Mouse (Mus musculus) T-cell, adult 66 days (primary cell): ENCODE data around the gene Mios. TPM values are rescaled to one million over a fixed set of nuclear protein-coding genes. Genes with fewer than 3 reads are reported as not detected.

Experiments used
- total RNA-seq, 2 experiments: library from RNA; stranded (reverse); gene quantifications; 3 replicates in 1 of 2; 4 replicates in 1 of 2; pipeline ENCODE4 v1.2.4; 2023

Gene Mios
- 10 to 100 TPM; 24.9 to 25.1 TPM for total RNA-seq

GRCm38 (mm10) chr6:8209047-8209865, at the start of gene Mios:
TSS of gene Mios (plus strand) at chr6:8209222.

GRCm38 (mm10) chr6:8192517-8192916, 16.5 kb upstream of the Mios start, which contains the start of gene Col28a1:
TSS of gene Col28a1 (minus strand) at chr6:8192617.

GRCm38 (mm10) chr6:8259004-8259666, 50.1 kb downstream of the Mios start, which contains the start of the genes Rpa3, Umad1 and Gm45062:
TSS of gene Rpa3 (minus strand) at chr6:8259173.
TSS of gene Umad1 (plus strand) at chr6:8259288.
TSS of gene Gm45062 (plus strand) at chr6:8259450.

Other genes with a start within 250 kb of the Mios start
- gene Col28a1, start 16.6 kb upstream of the Mios start, total RNA-seq: not detected
- gene Rpa3, start 50.0 kb downstream of the Mios start, total RNA-seq: 10 to 100 TPM; 18.5 to 18.7 TPM
- 1 to 10 TPM; 5.0 to 5.6 TPM for gene Umad1, start 50.1 kb downstream of the Mios start, total RNA-seq
- gene Gm45062, start 50.2 kb downstream of the Mios start, total RNA-seq: not detected